Mouse (Mus musculus) CD4-positive, CD25-positive, alpha-beta regulatory T cell, adult 2 months (primary cell): Measurements from ENCODE around the gene Fam187b.
"Not testable (repeated sequence)": the region's sequence is repeated elsewhere in the genome, so short reads cannot be mapped to it uniquely, and the experiment has no call there.

Experiments
- DNase-seq: peaks from one replicate; pipeline ENCODE4 v3.0.0-alpha.2; 2012; ENCODE audit warnings: low read depth, low spot score

Gene Fam187b

DNA sequence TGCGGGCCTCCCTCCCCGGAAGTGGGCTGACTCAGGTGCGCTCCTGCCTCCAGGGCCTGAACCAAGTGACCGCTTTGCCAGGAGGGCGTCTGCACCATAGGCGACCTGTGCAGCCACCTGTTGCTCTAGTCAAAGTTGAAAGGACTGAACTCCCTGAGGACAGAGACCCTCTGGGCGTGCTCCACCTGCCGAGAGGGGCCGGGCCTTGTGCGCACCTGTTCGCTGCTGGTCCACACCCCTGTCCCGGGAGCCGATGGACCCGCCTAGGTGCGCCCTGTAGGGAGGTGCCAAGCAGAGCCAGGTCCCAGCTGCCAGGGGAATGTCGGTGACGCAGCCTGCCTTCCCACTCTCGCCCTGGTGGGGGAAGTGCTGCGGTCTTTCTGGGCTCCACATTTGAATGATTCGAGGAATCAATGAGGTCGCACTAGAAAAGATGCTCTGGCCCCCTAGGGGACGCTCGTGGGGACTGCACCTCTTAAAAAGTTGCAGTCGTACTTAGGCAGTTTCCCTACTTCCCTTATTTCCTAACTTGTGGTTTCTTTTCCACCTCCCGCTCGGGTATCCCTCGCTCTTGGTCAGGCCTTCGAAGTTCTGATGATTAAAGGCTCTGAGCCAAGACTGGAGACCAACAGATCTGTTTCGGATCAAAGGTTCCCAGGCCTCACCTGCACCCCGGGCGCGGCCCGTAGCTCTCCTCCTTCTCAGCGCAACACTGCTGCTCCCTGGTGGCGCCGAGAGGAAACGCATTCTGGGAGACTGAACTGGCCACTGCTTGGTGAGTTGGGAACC lies at the start of gene Fam187b:
Fam187b (plus strand) TSS at position 290 of the 789 bp plus-strand sequence.
- DNase-seq, result peak; percentile 94

- no peak for DNase-seq
Observed at GRCm38 (mm10) chr7:30924071-30924470, 49.5 kb upstream of the Fam187b start.

GRCm38 (mm10) chr7:30924581-30924980 lies 49.0 kb upstream of the Fam187b start, which contains the start of gene Hamp2:
Gene Hamp2, minus strand, starts transcription at chr7:30924681.
- not testable (repeated sequence) for DNase-seq

DNA sequence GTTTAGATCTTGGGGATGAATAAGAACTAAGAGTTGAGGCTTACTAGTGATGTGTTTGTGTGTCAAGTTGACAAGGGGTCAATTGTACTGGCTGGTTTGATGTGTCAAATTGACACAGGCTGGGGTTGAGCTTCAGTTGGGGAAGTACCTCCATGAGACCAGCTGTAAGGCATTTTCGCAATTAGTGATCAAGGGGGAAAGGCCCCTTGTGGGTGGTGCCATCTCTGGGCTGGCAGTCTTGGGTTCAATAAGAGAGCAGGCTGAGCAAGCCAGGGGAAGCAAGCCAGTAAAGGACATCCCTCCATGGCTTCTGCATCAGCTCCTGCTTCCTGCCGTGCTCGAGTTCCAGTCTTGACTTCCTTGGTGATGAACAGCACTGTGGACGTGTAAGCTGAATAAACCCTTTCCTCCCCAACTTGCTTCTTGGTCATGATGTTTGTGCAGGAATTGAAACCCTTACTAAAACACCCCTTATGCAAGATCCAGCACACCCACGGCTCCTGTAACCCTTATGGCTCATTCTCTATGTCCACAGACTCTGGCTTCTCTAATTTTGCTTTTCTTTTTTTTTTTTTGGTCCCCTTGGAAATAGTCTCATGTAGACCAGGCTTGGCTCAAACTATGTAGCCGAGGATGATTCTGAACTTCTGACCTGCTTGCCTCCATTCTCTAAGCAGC lies 38.0 kb upstream of the Fam187b start:
- not testable (repeated sequence) for DNase-seq

- DNase-seq, result not testable (repeated sequence)
Observed at GRCm38 (mm10) chr7:30940070-30940469, 33.5 kb upstream of the Fam187b start.

- not testable (repeated sequence) for DNase-seq
Observed at GRCm38 (mm10) chr7:30942365-30942764, 31.2 kb upstream of the Fam187b start.

DNA sequence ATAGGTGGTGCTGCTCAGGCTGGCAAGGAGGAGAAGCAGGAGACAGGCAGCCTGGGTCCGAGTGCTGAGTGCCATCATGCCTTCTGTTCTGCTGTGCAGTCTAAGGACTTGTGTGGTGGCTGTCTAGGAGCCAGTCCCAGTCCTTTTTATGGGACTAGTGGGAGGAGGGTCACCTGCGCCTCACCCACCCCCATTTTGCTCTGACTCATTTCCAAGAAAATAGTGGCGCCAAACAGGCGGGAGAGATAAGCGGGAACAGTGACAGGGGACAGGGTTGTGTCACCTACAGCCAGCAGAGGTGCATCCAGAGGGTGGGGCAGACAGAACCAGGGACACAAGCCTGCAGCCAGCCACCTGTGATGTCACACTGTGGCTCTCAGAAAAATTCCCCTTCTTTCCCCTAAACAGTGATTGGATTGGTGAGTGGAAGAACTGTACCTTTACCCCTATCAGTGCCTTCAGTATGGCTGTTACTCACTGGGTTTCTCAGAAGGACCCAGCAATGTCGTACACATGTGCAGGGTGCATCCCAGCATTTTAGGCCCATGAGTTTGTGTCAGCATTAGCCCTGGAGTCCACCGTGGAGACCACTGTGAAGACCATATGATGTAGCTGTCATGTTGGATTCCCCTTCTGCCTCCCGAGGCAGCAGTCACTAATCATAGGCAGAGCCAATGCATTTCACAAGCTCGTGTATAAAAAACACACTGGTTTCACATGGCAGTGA lies 29.5 kb upstream of the Fam187b start, which contains the start of gene Hamp:
Hamp (minus strand) TSS at position 124 of the 727 bp plus-strand sequence.
- DNase-seq, result no peak

DNA sequence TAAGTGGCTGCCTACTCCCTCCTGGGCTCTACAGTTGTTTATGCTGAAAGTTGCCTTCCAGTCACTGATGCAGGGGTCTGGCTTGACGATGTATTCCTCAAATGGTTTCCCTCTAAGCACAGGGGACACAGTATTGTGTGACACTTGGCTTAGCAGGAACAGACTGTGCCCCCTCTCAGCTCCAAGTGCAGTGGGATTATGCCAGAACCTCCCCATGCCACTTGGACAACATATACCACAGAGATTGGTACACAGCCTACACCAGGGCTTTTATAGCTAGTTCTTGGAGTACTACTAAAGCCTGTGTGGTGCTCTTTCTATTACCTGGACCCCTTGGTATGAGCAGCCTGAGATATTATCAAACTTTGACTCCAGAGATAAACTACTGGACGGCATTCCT lies 28.9 kb upstream of the Fam187b start:
- not testable (repeated sequence) for DNase-seq

GRCm38 (mm10) chr7:30945466-30945865 lies 28.1 kb upstream of the Fam187b start:
- DNase-seq, result not testable (repeated sequence)

DNA sequence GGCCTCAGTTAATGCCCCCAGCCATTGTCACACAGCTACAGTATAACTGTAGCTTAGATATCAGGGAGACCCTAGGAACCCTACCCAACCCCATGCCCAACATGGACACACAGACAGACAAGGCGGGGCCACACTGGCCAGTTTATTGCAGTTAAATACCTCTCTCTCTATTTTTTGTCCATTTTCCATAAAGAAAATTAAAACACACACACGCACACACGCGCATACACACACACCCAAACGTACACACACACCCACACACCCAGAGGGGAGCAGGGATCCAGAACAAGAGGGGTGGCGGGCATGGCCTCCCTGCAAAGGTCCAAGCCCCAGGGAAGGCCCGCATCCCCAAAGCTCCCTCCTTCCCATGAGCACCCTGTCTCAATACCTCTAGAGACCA lies 27.7 kb upstream of the Fam187b start:
- DNase-seq, result no peak

GRCm38 (mm10) chr7:30949902-30950301 lies 23.7 kb upstream of the Fam187b start:
- not testable (repeated sequence) for DNase-seq

DNA sequence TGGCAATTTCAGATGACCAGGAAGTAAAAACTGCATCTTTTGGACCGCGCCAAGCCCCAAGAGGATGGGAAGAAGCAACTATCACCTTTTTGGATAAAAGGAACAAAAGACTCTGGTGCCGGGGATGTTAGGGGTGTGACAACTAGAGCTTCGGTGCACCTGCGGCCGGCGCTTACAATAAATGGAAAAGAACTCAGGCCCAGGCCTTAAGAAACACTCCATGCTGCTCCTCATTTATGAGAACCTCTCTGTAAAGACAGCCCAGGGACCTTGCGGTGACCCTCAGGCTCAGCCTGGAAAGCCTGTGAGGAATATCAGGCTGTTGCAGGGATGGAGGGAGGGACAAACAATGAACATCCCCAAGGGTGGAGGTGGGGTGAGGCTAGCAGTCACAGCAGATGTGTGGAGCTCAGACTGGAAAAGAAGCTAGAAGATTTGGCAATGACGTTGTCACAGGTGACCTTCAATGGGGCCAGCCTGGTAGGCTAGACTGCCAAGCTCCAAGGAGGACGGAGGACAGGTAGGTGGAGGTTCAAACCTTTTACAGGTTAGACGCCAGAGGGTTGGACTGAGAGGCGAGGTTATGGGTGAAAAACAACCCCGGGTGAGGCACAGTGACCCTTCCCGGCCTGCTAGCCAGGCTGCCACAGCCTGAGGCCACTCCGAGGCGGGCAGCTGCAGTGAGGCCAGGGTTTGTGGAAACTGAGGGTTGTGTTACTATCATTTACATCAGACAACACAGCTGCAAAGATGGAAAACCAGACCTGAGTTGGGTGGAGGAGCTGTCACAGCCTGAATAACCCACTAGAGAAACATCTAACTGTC lies 20.9 kb upstream of the Fam187b start:
- no peak for DNase-seq

- DNase-seq, result no peak
Observed at GRCm38 (mm10) chr7:30953459-30953858, 20.1 kb upstream of the Fam187b start.

GRCm38 (mm10) chr7:30954036-30954435 lies 19.6 kb upstream of the Fam187b start:
- DNase-seq, result no peak

- DNase-seq, result no peak
Observed at GRCm38 (mm10) chr7:30954971-30955520, 18.5 kb upstream of the Fam187b start.

GRCm38 (mm10) chr7:30955584-30956356 lies 17.8 kb upstream of the Fam187b start:
- DNase-seq, result peak; percentile 84

DNA sequence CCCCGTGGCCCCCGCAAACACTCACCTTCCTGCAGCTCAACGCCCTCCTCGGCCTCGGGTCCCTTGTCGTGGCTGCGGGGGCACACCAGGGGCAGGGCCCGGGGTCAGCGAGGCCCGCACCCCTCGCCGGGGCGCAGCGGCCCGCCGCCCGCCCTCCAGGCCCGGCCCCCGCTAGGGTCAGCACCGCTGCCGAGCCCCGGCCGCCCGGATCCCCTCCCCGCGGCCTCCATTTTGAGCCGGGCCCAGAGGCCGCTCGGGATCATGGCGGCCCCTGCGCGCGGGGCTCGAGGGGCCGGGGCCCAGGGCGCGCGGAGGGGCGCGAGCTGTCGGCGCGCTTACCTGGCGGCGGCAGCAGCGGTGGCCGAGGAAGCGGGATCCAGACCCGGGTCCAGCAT lies 17.2 kb upstream of the Fam187b start:
- no peak for DNase-seq

DNA sequence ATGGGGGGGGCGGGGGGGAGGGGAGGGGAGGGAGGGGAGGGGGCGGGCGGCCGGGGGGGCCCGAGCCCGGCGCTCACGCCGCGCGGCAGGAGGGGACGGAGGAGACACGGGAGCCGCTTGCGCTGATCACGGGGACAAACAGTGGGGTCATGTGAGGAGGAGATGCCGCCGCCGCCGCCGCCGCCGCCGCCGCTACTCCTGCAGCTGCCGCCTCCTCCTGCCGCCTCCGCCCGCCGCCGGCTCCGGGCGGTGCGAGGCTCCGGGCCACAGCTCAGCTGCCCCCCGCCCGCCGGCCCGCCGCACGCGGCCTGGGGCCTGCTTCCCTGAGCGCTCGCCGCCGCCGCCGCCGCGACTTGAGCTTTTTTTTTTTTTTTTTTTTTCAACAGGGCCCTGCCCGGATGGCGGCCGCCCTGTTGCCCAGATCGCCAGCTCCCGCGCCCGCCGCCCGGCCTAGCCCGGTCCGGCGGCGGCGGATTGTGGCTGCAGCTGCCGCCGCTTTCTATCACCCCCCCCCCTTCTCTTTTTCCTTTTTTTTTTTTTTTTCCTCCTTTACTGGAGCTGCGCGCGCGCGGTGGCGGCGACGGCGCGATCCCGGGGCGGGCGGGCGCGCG lies 16.7 kb upstream of the Fam187b start, which contains the start of gene Usf2:
Usf2 (minus strand) TSS at position 48 of the 611 bp plus-strand sequence.
- DNase-seq, result peak; percentile 89

DNA sequence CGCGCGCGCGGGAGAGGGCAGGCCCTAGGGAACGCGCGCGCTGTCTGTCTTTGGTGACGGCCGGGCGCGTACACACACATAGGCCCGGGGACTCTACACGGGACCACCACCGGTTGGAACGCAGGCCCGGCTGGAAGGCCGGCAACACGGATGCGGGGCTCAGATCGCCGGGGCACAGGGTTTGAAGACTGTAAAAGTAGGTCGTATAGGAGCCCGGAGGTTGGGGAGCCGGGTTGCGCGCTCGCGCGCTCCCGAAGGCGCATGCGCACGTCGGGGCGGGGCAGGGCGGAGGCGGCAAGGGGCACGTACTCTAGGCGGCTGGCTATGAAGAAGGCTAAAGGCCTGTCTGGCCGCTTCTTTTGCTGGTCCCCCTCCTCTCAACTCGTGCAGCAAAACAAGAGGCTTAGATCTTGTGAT lies 16.2 kb upstream of the Fam187b start:
- DNase-seq, result peak; percentile 95
